Mouse (Mus musculus) c-Kit-positive CD71-negative TER-119-negative erythroid progenitor cells, embryonic 14.5 days (primary cell): ENCODE measurements around the gene A030005K14Rik.
A peak's percentile ranks its signal among the peaks of the same experiment; 100 is the strongest.

Experiments used
- DNase-seq: peaks from one replicate; pipeline ENCODE4 v3.0.0-alpha.2; 2013; ENCODE audit warnings: low read depth

Gene A030005K14Rik

DNA sequence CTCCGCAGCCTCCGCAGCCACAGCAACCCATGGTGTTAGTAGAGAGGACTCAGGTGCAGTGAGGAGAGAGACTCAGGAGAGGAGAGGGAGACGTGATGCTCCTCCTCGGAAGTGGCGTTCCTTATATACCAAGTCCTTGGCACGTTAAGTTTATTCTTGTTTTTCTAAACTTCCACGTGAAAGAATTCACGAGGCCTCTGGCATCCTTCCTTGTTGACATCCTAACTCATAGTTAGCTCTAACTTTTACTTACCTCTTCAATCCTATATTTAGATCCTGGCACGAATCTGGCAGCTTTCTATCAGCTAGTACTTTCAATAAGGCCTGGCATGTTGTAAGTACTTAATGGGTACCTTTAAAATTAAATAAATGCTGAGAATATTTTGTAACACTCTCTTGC, at the start of gene A030005K14Rik:
TSS of gene A030005K14Rik (minus strand) at position 101 of the 400 bp plus-strand sequence.
- no peak for DNase-seq

DNA sequence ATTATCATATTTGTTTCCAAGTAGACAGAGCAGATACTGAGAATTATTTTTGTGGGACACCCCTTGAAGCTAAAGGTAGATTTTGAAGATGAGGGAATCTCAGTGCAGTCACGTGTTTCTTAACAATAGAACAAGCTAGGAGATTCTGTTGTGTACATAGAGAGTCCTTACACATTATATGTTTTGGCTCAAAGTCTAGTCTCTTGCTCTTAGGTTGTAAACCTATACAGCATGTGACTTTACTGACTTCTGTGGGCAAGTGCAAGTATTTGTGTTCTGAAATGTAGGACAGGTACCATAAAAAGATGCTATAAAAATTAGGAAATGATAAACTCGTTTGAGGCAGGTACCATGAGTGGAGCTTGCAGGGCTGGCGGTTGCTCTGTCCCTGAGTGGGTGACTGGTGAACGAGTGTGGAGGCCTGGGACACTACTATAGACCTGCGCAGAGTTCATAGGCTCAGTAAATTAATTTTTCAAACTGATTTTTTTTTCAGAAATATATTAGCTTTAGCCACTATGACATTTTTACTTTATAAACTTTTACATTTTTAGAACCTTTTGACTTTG, 48.3 kb upstream of the A030005K14Rik start:
- DNase-seq, result no peak

GRCm38 (mm10) chr1:83105464-83105863, 46.3 kb upstream of the A030005K14Rik start:
- no peak for DNase-seq

- no peak for DNase-seq
Observed at GRCm38 (mm10) chr1:83101891-83102290, 42.7 kb upstream of the A030005K14Rik start.

DNA sequence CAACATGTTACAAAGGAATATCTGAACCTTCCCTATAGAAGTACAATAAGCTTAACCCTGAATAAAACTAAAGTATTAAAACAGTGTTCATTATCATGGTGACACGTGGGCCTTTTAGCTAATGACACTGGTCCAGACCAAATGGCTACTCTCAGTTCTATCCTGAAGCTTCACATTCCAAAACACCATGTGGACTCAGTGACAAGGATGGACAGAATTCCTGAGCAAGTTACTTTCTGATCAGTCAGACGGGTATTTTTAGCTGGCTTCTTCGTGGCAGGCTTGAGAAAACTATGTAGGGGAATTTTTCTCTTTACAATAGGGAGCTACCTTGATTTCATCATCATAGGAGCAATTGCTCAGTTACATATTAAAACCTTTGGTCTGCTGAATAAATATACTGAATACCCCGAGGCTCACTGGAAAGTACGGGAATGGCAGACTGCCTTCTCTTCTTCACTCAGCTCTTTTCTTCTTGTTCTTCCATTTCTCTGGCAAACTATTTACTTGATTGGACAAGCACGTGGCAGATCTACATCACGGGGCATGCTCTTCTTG, 40.5 kb upstream of the A030005K14Rik start:
- no peak for DNase-seq

DNA sequence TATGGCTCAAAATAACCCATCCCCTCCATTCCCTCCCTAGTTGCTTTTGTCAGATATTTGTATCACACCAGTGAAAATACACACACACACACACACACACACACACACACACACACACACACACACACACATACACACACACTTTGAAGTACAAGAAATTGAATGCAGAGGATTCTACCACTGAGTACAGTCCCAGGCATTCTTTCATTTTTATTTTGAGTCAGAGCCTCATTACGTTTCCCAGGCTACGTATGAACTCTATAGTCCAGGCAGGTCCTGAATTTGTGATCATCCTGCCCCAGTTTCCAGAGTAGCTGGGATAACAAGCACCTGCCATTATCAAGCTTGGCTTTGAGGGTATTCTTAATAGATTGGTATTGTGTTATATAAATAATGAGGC, 40.0 kb upstream of the A030005K14Rik start:
- no peak for DNase-seq

DNA sequence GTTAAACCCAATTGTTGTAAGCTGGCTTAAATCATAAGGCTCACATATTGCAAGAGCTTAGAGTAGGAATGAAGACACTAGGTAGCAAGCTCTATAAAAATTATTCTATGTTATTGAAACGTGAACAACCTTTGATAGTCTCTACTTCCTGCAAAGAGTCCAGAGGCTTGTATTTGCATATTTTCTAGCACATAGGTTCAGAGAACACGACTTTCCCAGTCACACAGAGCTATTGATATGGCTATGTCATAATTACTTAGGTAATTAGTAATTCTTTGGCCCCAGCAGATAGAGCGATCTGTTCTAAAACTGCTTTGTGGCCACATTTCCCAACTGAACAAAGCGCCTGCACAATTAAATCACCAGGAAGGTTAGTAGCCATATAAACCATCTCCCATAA, 37.8 kb upstream of the A030005K14Rik start:
- DNase-seq, result no peak

DNA sequence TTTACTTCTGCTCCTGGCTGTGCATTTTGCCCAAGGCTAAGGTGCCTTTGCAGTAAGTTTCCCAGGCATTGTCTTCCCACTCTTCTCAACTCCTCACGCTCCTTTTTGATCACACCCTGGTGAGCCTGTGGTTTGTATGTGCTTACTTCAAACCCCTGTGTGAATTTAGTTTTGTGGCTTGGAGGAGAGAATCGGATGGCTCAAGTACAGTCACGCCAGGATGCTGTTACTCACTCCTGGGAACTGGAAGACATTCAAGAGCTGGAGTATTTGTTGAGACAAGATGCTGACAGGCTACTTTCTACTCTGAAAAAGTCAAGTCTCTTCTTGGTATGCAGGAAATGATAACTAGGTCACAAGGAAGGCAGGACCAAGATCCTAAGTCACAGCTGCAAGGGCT, 32.1 kb upstream of the A030005K14Rik start:
- DNase-seq, result no peak

- DNase-seq, result no peak
Observed at GRCm38 (mm10) chr1:83084790-83085189, 25.6 kb upstream of the A030005K14Rik start.

GRCm38 (mm10) chr1:83077016-83077415, 17.8 kb upstream of the A030005K14Rik start:
- DNase-seq, result no peak

DNA sequence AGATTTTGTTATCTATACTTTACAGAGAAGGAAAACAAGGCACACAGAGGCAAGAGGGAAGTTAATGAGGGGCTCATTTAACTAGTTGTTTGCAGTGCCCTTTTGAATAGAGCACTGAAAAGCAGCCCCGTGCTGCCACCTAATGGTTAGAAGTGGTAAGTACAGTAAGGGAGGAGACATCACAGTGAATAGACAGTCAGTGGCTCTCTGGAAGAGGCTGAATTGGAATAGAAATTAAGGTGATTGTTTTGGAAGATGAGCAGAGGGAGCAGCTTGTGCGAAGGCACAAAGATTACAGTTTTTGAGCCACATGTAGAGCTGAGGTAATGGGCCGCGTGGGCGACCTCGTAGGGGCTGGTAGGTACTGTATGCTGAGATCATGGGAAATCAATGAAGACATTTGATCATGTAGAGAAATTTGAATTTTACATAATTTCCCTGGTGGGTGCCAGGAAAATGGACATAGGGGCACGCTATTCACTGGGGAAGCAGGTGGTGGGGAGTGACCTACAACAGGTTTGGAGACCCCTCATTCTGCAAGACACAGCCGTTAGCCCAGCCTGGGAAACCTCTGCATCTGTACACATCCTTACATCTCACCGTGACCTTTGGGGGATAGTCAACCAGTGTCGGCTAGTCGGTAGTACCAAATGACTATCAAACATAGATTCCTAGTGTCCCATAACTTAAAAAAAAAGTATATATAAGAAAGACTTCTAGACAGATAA, 17.2 kb upstream of the A030005K14Rik start:
- peak; percentile 41 for DNase-seq

- DNase-seq, result no peak
Observed at GRCm38 (mm10) chr1:83075526-83076189, 16.5 kb upstream of the A030005K14Rik start.

DNA sequence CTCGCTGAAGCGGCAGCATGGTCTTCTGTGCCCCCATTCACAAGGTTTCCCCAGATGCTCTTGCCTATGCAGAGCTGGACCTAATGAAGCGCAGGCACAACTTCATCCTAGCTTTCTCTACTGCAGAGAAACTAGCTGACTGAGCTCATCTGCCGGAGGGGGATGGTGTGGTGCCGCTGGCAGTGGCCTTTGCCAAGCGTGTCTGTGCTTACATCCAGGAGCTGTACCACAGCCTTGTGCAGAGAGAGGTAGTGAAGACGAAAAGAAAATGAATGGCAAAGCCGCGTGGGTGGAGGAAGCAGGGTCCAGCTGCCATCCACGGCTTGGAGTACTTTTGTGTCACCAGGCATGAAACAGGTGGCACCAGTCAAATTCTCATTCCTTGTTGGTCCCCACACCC, 8.0 kb upstream of the A030005K14Rik start:
- no peak for DNase-seq

DNA sequence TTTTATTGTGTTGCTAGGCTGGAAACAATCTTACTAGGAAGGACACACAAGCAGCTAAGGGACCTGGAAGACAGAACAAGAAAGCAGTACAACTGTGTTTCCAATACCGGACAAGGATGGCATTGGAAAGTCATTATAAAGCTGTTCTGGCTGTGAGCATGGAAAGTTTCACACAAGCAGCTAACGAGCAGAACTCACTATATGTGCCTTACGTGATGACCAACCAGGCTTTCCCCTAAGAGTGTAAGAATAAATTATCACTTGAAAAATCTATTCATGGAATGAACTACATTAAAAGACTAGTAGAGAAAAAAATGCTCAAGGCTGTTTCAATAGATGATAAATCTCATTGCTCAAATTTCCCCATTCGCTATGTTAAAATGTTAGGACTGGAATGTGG, 7.4 kb upstream of the A030005K14Rik start:
- DNase-seq, result no peak

DNA sequence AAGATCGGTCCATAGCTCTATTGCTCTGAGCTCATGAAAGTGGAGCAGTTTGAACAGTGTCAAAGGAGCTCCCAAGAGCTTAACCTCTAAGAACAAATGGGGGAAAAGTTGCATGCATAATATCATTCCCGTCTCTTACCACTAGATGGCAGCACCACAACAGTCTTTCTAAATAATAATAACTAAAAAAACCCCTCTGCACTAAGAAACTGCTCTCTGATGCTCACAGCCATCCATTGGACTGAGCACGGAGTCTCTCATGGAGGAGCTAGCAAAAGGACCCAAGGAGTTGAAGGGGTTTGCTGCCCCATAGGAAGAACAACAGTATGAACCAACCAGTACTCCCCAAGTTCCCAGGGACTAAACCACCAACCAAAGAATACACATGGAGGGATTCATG, 5.7 kb upstream of the A030005K14Rik start:
- DNase-seq, result peak; percentile 26

DNA sequence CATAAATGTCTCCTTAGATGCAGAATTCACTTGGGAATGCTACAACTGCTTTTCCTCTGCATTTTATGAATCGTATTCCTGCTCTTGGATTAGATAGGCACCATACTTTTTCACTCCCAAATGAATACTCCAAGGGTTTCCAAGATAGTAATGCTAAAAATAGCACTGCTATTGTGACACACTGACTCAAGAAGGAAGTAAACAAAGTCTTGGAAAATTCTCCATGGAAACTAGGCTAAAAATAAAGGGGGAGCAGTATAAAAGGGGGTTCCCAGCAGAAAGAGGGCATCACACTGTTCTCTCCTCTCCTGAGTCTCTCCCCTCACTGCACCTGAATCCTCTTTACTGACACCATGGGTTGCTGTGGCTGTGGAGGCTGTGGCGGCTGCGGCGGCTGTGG, 1.5 kb upstream of the A030005K14Rik start, which contains the start of gene Krtap28-13:
TSS of gene Krtap28-13 (plus strand) at position 288 of the 400 bp plus-strand sequence.
- DNase-seq, result no peak

DNA sequence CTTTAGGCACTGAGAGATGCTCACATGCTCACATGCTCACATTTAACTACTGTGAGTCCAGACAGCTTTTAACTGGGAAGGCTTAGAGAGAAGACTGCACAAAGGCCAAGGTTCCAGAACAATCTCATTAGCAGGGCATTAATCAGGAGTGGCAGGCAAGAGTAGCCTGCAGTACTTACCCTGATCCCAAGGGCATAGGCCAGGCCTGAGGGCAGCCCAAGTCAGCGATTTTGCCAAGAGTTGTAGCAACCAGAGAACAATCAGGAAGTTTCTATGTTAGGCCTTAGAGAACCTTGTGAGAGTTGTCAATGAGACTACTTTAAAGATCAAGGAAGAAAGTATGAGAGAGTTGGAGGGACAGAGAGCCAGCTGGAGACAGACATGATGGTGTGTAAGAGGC, 697 bp downstream of the A030005K14Rik start:
- no peak for DNase-seq

DNA sequence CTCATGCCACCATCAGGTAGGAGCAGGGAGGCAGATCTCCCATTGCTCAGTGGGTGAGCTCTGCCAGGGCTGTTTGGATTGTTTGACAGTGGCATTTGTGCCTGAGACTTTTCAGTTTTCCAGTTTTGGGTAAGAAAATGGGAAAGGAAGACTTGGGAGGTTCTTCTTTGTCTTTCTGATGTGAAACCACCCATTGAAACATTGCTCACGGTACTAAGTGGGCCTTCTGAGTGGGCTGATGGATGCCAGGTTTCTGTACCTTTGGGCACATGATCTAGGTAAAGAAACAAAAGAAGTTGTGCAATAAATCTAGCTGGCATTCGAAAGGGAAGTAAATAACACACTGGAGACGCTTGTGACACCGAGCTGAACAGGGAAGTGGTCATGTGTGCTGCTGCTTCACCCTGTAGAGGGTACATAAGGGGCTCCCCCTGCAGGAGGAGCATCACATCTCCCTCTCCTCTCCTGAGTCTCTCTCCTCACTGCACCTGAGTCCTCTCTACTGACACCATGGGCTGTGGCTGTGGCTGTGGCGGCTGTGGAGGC, 14.2 kb downstream of the A030005K14Rik start, which contains the start of gene Gm47969:
TSS of gene Gm47969 (plus strand) at position 51 of the 546 bp plus-strand sequence.
- peak; percentile 4 for DNase-seq

DNA sequence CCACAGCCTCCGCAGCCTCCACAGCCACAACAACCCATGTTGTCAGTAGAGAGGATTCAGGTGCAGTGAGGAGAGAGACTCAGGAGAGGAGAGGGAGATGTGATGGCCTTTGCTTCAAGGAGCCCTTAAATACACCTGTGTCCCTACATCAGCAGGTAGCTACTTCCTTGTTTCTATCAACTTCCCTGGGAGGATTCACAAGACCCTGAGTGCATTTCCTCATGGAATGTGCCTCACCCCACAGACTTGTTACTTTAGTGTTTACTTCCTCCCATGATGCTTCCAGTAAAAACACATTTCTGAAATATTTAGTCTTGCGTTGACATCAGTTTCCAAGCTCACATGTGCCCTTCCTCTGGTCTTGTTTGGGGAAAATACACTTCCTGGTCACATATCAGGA, 16.8 kb downstream of the A030005K14Rik start, which contains the start of gene Krtap28-10:
TSS of gene Krtap28-10 (minus strand) at position 101 of the 400 bp plus-strand sequence.
- no peak for DNase-seq

- DNase-seq, result no peak
Observed at GRCm38 (mm10) chr1:83039080-83039479, 20.1 kb downstream of the A030005K14Rik start.

DNA sequence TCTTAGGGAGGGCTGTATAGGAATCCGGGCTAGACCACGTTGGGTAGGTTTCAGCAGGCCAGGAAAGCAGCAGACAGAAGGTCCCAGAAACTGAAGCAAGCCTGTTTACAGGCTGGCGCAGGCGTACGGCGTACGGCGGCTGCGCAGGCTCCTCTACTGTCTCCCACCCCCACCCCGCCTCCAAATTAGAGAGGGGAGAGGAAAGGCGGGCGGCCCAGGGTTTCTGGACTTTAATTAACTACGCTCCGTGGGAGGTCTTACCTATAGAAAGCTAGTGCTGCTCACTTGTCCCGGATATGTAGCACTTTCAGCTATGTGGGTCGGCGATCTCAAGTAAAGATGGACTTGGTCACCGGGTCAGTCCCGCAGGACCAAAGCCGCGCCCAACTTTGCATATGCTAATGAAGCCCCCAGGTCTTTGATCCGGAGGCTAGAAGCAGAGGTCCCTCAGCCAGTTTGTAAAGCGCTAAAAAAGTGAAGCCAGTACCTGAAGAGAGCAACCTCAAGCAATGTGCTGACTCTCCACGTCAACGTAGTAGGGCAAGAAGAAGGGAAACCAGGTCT, 21.0 kb downstream of the A030005K14Rik start, which contains the start of gene Slc19a3:
TSS of gene Slc19a3 (minus strand) at position 340 of the 564 bp plus-strand sequence.
- peak; percentile 3 for DNase-seq
